Mouse (Mus musculus): ENCODE data around the gene Crip2. TPM values are rescaled to one million over a fixed set of nuclear protein-coding genes. Genes with fewer than 3 reads are reported as not detected.

Crip2 gene
- total RNA-seq, 2 experiments from 2014 or later: 28.2 to 43.8 TPM

DNA sequence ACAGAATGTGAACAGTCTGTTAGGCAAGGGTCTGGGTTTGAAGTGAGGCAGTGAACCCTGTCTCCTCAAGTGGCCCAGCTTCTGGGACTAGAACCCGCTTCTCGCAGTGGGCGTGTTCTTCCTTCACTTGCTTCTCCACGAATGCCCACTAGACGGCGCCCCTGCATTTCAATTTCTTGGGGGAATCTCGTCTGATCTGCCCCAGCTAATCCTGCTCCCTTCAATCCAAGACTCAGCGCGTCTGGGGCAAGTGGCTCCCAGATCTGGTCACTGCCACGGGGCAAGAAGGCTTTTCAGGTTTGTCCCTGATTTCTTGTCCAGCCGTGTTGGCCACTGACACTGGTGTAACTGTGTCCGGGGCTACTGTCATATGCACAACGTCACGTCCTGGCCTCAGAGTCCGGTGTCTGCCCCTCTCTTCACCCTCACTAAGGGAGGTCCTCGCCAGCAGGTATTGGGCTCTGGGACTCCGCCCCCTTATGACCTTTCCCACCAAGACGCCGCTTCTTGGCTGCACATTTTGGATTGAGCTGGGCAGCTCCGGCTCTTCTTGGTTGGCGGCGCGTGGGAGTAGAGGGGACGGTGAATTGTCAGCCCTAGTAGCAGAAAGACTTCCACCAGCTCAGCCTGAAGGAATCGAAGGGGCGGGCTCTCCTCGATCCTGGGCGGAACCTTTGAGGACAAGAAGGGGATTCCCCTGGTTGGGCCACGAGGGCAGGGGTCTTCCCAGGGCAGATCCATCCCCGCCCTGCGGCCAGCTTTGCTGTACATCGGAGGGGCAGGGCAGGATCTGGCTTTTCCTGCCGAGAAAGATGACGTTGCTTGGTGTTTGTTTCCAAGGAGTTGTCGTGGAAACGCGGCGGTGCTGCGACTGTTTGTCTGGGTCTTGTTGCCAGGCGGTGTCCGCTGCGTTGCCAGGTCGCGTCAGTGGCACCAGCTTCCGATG, 6.3 kb downstream of the Crip2 start, which contains the start of gene Crip1:
Gene Crip1 (plus strand): TSS at position 205 of the 946 bp plus-strand sequence.
- peak; percentile 90 for DNase-seq (ENCODE audit: low spot score)

DNA sequence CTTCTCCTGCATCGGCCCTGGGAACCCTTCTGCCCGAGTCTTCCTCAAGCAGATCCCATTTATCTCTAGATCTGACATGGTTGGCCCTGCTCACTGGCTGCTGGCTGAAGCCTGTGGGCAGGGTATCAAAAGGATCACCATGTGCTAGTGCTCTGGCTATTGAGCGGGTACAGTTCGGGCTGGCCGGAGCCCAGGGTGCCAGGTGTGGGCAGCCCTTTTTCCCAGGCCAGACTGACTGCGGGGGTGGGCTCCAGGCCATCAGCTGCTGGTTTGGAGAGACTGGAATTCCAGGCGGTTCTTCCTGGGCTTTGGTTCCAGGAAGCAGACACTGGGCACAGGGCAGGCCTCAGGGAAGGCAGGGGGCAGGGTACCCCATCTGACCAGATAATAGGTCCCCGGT, 7.4 kb downstream of the Crip2 start:
- peak; percentile 75 for DNase-seq (ENCODE audit: low spot score)

DNA sequence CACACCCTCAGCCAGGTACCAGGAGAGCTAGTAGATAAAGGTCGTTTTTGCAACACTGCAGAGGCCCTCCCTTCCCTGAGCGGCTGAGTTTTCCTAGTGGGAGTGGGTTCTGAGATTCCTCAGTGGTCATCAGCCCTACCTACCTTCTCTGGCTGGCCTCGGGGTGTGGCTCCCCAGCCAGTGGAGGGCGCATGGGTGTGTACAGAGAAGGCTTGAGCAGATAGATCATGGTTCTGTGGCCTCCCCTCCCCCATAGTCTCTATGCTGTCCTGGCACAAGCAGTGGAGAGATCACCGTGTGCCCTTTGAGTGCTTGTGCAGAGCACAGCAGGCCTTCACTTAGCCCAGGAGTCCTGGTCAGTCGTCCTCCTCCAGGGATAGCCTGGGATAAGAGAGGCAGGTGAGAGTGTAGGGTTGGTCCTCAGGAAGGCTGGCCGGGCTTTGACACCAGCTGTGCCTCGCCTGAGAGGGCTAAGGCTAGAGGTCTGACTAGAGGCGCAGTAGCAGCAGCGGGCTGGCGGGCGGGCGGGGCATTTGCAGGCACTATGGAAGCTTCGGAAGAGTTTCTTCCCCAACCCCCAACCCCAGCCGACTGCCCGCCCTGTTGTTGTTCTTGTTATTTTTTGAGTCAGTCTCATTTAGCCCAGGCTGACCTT, 8.5 kb downstream of the Crip2 start:
- peak; percentile 62 for DNase-seq (ENCODE audit: low spot score)

DNA sequence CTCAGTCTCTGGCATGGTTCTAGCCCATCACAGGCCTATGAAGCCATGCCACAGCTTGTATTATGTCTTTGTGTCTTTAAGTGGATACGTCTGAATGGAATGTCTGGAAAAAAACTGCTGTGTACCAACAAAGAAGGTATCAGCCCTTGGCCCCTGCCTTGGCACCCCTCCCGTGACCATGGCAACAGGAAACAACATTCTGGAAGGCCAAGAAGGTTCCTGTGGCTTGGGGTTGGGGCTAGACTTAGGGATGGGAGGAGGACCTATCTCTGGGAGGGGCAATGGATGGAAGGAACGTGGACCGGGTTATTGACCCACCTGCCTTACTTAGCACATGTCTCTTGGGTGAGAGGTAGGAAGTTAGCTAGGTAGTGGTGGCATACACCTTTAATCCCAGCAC, 9.3 kb downstream of the Crip2 start:
- no peak for DNase-seq (ENCODE audit: low spot score)

DNA sequence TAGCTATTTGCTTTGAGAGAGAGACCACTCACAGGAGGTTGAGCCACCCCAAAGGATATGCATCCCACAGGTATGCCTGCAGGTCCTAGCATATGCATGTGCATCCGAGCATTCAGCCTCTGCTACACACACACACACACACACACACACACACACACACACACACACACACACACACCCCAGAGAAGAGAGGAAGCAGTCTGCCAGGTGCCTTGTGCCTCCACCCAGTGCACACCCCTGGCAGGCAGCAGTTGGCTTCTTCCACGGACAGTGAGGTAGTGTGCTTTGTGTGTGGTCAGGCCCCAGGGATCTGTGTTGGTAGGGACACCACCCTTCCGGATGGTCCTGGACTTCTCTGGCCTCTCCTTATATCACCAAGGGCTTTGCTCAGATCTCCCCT, 9.9 kb downstream of the Crip2 start:
- DNase-seq (ENCODE audit: low spot score): no peak

DNA sequence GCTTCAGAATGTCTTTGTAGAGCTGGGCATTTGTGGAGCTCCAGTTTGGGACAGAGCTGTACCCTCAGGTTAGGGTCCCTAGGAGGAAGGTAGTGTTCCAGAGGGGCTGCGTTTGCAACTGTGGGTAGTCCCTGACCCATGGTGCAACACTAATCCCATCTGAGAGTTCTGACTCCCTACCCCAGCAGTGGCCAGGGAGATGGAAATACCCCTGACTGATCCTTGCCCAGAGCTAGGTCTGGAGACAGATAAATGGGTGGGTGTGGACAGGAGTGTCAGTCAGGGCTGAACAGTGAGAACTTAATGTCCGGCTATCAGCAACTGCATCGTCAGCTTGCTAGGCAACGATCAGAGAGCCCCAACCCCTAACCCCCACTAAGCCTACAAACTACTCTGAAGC, 10.6 kb downstream of the Crip2 start:
- DNase-seq (ENCODE audit: low spot score): no peak

DNA sequence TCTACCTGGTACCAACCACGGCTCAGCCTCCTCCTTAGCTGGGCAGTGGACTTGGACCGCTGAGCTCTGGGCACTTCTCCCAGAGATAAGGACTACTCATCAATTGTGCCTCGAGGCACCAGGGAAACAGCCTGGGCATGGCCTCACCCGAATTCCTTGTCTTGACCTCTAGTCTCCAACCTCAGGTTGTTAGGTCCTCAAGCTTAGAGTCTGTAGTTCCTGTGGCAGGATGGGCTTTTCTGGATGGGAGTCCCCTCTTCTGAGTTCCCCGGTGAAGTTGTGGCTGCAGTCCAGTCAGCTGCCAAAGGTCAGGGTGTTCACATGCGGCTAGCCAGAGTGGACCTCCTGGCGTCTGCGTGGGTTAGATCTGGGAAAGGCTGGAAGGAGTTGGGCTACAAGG, 11.0 kb downstream of the Crip2 start:
- no peak for DNase-seq (ENCODE audit: low spot score)

DNA sequence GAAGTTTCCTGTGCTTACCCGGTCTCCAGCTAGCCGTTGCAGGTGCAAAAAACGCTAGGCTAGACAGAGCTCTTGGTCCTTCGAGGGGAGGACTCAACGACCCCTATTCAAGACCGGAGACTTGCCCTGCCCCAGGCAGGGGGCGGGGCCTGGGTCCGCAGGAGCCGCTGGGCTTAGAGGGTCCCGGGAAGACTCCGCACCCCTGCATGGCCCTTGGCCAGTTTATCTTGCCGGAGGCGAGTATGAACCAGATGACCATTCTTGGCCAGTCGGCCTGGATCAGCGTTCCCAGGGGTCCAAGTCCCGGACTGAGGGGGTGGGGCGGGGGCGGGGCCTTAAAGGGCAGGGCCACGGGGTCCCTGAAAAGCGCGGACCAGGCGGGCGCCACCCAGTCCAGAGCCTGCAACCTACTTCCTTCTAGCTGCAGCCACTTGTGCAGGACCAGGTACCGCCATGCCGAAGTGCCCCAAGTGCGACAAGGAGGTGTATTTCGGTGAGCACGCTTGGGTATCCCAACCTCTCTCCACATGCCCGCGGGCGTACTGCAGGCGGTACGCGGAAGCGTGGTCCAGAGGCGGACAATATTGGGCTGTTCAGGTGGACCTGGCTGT, 11.7 kb downstream of the Crip2 start:
- peak; percentile 69 for DNase-seq (ENCODE audit: low spot score)

DNA sequence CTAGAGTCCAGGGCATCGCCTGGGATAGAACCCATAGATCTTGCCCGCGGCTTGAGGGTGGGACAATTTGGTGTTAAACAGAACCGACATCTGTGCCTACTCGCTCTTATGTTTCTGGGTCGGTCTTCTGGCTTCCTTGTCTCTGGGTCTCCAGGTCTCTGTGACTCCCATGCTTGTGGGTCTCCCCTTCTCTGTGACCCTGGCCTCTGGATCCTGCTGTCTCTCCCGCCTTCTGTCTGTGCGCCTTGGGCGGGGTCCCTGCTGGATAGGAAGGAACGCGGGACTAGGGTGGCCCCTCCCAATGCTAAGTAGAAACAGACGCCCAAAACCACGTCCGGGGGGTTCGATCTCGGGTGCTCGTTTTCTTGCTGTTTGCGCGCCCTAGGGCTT, 12.2 kb downstream of the Crip2 start:
- DNase-seq (ENCODE audit: low spot score): peak; percentile 50

DNA sequence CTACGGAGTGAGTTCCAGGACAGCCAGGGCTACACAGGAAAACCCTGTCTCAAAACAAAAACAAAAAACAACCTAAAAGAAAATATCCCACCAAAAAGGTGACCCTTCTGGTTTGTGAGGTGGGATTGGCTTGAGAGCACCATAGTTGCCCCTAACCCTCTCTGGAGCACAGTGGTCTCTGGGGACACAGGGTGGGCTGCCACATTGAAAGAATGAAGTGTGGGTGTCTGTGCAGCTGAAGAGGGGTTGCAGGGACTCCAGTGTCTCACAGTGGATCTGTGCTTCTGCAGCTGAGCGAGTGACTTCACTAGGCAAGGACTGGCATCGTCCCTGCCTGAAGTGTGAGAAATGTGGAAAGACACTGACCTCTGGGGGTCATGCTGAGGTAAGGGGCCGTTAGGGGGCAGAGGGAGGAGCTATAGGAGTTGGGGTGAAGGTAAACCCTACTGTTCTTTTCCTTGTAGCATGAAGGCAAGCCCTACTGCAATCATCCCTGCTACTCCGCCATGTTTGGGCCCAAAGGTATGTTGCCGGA, 13.0 kb downstream of the Crip2 start:
- no peak for DNase-seq (ENCODE audit: low spot score)

DNA sequence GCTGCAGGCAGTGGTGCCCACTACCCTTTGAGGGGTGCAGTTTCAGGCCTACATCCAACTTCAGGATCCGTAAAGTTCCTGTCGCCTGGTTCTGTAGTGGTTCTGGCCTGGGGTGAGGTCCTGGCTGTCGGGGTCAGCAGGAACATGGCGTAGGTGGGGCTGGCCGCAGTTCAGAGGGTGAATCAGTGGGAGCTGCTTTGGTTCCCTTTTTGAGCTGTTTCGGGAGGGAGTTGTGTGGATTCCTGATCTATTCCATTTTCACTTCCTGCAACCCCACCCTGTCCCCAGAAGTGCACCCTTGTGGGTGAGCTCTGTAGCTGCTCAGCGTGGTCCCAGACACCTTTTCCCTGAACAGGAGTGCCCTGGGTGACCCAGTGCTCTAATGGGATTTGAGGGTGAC, 13.9 kb downstream of the Crip2 start:
- DNase-seq (ENCODE audit: low spot score): peak; percentile 34

DNA sequence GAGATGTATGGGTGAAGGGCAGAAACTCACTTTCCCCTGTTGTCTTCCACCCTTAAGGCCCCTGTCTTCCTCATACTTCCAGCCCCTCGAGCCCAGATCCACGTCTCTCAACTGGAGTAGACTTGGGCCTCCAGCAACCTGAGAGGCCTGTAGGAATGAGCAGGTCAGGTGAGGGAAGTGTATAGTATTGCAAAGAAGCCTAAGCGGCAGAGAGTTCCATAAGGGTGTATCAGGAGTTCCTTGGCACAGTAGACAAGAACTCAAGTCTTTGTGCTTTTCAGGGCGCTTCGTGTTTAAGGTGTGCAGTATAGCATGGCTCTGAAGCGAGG, 14.7 kb downstream of the Crip2 start:
- DNase-seq (ENCODE audit: low spot score): no peak

DNA sequence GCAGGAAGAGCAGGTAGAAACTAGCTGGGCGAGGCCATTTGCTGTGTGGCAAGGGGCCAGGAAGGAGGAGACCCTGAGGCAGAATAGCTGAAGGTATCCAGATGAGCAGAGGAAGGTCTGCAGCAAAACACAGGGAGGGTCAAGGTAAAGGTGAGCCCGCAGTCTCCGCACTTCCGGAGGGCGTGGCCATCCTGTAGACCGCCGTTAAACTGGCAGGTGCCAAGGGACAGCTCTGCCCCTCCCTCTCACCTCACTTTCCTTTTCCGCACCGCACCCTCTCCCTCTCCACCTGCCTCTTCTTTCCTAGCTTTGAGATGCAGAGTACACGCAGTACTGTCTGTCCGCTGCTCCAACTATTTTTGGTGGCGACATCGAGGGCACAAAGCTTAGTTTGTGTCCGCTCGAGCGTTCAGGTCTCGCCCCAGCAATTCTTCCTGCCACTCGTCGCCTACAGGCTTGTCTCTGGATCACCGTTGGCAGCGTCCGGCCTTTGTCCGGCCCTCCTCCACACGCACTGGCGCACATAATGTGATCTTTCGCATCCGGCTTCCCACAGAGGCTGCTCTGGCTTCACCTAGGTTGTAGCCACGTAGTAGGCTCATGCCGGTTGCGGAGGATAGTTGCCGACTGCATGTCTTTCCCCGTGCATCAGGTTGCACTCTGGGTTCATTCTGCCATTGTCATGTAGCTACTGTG, 15.2 kb downstream of the Crip2 start:
- DNase-seq (ENCODE audit: low spot score): peak; percentile 37

DNA sequence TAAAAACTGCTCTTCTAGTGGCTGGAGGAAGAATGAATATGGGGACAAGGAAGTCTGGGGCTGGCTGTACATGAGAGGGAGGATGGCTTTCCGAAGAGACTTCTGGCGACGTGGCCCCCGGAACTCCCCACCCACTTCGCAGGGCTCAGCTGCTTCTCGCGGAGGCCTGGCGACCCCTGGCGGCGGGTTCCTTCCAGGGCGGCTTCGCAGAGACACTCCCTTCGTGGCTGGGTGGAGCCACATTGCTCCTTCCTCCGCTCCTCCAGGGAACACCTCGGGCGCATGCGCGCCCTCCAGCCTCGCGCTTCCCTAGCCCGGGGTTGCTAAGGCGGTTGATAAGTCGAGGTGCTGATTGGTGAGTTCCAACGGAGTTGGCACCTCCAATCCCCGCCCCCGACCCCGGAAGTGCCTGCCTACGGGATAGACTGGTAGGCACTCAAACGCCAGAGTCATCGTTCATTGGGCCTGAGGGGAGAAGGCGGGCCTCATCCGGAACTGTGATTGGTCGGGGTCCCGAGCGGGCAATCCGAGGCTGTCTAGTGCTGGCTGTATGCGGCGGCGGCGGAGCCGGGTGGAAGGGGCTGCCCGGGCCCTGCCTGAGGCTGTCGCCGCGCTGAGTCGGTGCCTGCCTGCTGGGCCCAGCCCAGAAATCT, 16.0 kb downstream of the Crip2 start, which contains the start of gene Tedc1:
Gene Tedc1 (plus strand): TSS at position 535 of the 653 bp plus-strand sequence.
- DNase-seq (ENCODE audit: low spot score): peak; percentile 99

DNA sequence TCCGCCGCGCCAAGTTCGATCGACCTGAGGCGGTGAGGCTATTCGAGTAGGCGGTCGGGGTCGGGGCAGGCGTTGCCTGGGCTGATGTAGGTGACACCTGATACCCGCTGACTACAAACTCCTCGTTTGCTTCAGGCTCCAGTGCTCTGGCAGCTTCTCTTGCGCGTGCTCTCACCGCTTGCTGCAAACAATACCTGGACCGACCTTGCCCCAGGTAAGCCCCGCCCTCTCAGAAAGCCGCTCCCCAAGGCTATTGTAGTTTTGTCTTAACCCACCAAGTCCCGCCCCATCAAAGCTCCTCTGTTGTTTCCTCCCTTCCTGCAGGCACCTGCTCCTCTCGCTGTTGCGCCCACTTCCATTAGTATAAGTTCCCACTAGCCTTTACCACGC, 16.5 kb downstream of the Crip2 start:
- no peak for DNase-seq (ENCODE audit: low spot score)

DNA sequence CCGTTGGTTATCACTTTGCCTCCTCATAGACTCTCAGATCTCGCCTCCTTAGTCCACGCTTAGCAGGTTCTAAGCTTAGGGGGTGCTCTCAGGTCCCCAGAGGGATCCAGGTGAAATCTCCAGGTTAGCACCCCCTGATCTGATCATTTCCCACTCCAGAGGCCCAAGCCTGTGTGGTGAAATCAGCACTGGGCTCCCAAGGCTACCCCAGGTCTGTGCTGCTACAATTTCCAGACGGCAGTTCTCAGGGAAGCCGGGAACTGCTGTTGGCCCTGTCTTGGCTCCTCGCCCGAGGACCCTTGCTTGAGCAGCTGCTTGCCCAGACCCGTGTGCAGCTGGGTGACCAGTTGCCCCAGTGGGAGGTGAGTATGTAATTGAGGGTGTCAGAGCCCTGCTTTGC, 17.0 kb downstream of the Crip2 start:
- DNase-seq (ENCODE audit: low spot score): no peak

DNA sequence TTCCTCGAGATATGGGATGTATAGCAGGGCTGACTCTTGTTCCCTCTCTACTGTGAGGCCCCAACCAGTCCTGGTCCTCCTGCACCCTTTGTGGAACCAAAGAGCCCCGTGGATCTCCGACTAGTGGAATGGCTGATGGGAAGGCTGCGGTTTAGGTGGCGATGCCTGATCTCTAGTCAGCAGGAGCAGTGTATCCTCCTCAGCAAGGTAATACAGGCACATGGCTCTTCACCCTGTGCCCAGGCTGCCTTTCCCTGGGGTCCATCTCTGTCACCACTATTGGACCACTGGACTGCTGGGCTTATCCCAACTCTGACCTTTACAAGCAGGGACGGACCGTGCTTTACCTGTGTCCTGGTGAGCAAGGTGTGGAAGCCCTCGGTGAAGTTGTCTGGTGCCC, 17.5 kb downstream of the Crip2 start:
- DNase-seq (ENCODE audit: low spot score): no peak

DNA sequence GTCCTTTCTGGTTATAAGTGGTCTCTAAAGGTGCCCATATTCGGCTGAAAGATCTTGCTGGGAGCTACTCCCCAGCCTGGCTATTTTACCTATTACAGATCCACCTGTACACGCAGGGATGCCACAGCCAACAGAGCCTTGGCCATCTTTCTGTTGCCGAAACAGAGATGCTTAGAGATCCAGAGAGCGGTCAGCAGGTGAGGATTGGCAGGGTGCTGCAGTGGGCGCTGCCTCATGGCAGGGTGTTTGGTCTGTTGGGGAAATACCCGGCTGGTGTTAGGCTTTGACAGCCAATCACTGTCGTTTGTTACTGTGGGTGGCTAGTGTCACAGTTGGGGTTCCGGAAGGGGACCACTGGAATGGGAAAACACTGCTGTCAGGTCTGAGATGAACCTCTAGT, 17.9 kb downstream of the Crip2 start:
- no peak for DNase-seq (ENCODE audit: low spot score)

DNA sequence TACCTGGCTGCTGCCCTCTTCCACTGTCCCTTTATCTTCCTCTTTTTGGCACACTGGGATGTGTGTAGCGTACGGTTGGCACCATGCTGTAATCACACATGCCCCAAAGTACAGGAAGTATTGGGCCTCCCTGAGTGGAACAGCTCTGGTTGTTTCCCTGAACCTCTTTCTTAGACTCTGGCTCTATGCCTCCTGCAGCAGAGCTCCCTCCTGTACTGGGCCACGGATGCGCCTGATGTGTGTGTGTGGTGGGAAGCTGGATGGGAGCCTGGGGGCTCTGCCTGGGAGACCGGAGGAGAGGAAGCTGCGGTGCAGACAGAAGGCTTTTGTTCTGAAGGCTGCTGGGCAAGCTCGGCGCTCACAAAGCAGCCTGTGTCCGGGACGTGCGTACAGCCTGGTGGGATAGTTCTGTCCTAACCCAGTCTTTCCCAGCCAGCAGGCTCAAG, 23.5 kb downstream of the Crip2 start:
- no peak for DNase-seq (ENCODE audit: low spot score)

DNA sequence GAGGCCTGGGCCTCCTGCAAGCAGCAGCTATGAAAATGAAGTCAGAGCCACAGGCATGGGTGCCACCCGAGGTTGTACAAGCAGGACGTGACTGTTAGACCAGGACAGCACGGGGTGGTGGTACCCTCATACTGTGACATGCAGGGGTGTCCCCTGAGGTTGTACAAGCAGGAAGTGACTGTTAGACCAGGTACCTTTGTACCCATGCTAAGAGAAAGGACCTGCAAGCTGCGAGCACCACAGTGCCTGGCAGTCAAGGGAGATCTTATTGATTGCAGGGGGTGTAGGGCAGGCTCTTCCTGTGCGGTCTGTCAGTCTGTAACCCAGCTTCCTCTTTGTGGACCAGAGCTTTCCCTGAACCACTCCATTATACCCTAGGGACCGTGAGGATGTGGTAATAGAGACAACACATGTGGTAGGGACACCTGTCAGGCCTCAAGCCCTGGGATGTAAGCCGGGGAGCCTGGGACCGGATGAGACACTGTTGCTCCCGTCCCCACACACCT, 28.0 kb downstream of the Crip2 start:
- no peak for DNase-seq (ENCODE audit: low spot score)

Data from gastrocnemius, adult 18-20 months (tissue).